Mouse (Mus musculus): ENCODE measurements around the gene 2610001J05Rik. TPM values are rescaled to one million over a fixed set of nuclear protein-coding genes. Genes with fewer than 3 reads are reported as not detected.

2610001J05Rik gene
- total RNA-seq, 2 experiments from 2014 or later, result 50.1 to 51.7 TPM

DNA sequence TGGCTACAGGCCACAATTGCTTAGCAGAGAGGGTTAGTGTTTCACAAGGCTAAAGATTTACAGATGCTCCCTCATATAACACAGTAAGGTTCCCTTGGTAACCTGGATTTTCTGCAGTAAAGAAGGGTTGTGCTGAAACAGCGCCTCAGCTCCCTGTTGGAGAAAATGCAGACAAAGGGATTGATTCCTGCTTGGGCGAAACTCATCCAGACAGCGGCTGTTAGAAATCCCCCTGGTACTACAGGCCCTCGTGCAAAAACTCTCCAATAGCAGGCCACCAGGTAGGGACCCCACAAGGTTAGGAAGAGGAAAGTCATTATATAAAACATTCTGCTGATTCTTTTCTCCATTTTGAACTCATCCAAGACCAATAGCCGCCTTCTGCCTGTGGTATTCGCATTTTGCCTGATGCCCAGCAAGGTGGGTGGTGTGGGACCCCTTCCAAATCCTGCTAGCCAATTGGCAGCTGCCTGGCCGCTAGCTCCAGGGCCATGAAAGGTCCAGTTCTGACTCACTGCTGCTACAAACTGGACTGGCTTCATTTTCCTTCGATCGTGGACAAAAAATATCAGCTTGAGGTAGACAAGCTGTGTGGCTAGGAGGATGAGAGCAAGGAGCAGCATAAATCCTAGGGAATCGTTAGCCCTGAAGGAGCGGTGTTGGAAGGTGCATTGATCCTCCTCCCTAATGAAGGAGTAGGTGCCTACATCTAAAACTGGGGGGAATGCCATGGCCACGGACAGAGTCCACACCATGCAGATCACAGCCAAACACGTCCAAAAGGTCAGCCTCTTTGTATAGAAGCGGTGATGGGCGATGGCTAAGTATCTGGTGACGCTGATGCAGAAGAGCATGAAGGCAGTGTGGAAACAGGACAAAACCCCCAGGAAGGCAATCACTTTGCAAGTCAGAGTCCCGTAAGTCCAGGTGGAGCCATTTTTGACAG, 35.3 kb downstream of the 2610001J05Rik start:
- no peak for ATAC-seq (replicated peaks; ENCODE audit: poor library complexity)

DNA sequence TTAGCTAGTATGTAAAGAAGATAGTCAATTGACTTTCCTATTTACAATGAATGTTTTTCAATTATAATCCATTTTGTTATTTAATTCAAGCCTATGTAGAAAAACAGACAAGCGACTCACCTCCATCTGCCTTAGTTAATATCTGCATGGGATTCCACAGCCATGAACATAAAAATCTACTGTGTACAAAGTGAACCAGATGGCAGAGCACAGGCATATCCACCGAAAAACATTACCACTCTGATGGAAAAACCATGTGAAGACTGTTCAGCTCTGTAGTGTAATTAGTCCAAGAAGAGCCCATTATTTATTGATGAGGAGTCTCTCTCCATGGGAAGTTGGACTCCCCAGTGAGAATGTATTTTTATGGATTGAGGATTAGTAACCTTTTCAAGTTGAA, 38.5 kb downstream of the 2610001J05Rik start:
- no peak for ATAC-seq (replicated peaks; ENCODE audit: poor library complexity)

DNA sequence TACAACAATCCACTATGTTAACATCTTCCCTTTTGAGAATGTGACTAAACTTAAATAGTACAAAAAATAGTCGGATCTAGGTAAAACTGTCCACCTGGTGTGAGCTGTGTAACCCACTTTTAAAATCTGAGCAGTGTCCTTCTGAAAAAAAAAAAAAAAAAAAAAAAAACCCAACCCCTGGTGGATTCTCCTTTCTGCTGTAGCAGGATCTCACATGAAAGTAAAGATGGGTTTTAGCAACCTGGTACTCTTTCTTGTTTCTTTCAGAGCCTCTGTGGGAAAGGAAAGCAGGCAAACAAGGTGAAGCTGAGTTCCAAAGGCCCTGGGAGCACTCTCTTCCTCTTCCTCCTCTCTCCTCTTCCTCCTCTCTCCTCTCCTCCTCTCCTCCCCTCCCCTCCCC, 42.4 kb downstream of the 2610001J05Rik start:
- ATAC-seq (replicated peaks; ENCODE audit: poor library complexity), result no peak

Other genes starting within 250 kb of the 2610001J05Rik start
- gene Bmt2, start 193.6 kb downstream of the 2610001J05Rik start, total RNA-seq (2015), result 11.4 and 11.5 TPM in 2 replicates
- 8.2 and 9.3 TPM in 2 replicates for gene Bmt2, start 193.6 kb downstream of the 2610001J05Rik start, total RNA-seq (2017)
- 0.44 and 1.2 TPM in 2 replicates for gene Gpr85, start 31.6 kb downstream of the 2610001J05Rik start, total RNA-seq (2015)
- 0.41 and 0.54 TPM in 2 replicates for gene Gpr85, start 31.6 kb downstream of the 2610001J05Rik start, total RNA-seq (2017)